Mouse (Mus musculus): ENCODE results near the gene Fam57a.

Fam57a gene

DNA sequence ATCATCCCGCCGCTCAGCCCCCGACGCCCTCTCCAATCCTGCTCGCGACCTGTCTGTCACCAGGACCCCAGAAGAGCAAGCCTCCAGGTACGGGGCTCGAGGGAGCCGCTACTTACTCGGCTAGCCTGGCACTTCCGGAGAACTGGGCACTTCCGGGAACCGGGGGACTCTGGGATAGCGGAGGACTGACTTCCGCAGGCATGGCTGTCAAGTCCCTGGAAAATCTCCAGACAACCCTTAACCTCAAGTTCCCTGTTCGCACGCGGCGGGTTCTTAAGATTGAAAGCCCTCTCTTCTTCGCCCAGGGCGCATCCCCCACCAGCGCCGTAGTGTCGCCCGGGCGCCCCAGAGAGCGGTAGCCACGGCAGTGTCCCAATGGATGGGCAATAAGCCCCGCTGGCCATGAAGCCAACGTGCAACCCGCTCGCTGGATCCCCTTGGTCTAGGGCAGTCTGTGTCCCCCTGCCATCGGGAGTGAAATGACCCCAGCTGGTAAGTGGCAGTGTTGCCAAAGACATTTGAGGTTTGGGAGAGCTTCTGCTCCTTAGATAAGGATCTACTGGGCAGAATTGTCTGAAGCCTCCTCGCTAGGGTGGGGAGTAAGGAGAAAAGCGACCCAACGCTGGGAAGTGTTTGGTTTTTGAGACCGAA is at the start of gene Fam57a, which contains the start of gene Vps53:
Gene Fam57a (plus strand): TSS at position 177 of the 651 bp plus-strand sequence.
Gene Vps53 (minus strand): TSS at position 153 of the 651 bp plus-strand sequence.
- peak; percentile 90 to 92 for DNase-seq (ENCODE audit: low spot score in 2 of 2)

DNA sequence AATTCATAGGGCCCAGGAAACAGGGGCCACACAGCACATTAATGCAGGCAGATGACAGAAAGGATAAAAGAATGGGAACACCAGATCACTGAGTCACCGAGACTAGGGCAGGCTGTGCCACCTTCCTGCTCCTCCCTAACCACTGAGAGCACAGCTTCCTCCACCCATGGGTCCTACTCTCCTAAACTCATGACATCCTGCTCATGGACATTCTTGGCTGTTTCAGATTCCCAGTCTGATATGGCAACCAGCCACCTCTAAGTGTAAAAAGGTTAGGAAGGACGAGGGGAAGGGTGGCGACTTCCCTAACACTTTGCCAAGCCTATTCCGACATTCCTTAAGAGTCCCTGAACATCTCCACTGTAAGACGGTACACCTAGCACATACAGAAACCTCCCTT is 48.6 kb upstream of the Fam57a start:
- DNase-seq (ENCODE audit: low spot score in 2 of 2), result no peak

DNA sequence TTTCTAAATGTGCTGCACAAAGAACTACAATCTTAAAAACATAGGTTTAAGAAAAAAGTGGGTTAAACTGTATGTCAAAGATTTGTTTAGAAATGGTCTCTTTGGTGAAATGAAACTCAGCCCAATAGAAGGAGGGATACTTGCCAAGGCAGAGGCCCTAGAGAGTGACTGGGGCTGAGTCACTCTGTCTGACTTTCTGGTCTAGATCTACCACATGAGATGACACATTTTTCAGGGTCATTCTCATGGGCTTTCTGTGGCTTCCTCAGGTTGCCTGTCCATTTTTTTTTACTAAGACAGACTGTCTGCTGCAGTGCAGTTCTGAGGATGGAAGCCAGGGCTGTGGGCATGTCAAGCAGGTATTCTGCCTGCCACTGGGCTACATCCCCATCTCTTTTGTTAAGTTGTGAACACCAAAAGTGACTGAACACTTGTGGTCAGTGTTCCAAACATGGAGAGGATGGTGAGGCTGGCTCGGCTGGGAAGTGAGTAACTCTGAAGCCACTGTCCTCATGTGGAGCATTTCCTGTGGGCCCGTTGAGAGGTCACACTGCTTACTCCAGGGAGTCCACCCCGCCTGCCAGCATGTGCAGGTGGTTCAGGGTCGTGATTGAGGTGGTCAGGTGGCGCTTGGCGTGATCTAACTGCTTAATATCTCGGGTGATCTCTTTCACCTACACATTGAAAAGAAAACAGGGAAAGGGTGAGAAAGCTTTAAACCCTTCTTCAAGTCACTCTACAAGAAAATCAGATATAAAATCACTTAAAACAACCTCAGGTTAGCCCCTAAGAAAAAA is 43.6 kb upstream of the Fam57a start:
- DNase-seq (ENCODE audit: low spot score in 2 of 2), result no peak

DNA sequence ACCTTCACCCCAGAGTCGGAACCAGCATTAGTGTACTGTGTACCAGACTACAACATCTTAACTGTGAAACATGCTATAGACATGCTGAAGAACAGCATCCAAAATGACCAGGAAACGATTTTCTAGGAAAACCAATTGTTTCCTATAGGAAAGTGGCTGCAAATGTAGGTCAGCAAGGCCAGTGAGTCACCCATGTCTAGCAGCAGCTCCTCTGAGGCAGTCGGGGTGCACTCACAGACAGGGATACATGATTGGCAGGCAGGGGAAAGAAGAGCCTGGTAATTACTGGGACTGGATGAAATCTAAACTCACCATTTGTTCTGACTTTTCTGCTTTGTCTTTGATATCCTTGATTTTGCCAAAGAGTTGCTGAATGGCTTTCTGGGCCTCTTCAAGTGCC is 41.5 kb upstream of the Fam57a start:
- DNase-seq (ENCODE audit: low spot score in 2 of 2), result no peak

DNA sequence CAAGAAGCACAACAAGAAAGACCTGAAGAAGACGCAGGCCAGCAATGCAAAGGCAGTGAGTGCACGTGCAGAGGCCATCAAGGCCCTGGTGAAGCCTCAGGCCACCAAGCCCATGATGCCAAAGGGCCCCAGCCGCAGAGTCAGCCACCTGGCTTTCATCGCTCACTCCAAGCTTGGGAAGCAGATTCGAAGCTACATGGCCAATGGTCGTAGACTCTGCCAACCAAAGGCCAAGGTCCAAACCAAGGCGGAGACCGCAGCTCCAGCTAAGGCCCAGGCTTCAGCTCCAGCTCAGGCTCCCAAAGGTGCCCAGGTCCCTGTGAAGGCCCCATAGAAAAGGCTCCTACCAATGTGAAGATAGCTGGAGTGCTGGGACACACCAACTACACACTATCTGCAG is 35.1 kb upstream of the Fam57a start:
- DNase-seq (ENCODE audit: low spot score in 2 of 2), result no peak

DNA sequence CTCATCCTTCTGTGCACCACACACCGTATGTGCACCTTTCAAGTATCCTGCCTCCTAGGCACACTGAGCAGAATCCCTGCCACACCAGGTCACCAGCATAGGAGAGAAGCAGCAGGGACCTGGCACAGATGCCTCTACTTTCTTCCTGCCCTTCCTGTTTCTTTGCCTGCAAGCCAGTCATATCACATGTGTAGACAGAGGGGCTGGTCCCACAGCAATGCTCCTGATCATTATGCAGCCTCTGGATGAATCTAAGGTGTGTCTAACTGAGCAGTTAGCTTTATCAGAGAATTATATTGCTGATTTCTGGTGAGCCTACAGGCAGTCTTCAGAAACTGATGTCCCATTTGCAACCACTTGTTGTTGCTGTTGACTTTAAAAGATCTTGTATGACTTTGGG is 34.3 kb upstream of the Fam57a start:
- no peak for DNase-seq (ENCODE audit: low spot score in 2 of 2)

DNA sequence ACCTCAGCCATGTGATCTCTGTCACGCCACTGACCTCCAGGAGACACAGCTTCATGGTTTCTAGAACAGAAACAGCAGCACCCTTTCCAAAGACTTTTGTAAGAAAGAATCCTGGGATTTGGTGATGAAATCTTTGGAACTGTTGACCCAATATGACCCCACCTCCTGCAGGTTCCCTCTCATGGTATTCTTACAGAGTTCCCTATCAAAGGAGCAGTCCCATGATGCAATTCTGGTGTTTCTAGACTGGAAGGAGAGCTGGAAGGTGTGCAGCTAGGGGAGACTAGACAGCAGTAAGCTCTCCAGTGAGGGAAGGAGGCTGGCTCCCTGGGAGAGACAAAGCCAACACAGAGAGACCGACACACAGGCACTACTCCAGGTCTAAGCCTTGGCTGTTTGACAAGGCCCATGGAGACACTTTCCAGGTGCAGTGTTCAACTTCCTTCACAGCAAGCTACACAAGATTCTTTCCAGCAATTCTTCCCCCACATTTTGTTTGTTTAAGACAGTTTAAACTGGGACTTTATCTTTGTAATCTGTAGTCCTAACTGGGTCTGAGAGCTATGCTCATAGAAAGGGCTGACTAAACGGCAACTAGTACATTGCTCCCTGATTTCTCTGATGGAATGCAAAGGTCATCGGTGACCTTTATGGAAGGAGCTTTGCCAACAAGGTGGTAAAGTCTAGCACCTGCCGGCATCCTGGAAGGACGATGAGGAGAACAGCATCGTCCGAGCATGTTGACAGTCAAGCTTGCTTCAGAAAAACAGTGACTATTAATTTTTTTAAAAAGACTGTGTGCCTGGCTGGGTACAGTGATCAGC is 33.1 kb upstream of the Fam57a start:
- no peak for DNase-seq (ENCODE audit: low spot score in 2 of 2)

DNA sequence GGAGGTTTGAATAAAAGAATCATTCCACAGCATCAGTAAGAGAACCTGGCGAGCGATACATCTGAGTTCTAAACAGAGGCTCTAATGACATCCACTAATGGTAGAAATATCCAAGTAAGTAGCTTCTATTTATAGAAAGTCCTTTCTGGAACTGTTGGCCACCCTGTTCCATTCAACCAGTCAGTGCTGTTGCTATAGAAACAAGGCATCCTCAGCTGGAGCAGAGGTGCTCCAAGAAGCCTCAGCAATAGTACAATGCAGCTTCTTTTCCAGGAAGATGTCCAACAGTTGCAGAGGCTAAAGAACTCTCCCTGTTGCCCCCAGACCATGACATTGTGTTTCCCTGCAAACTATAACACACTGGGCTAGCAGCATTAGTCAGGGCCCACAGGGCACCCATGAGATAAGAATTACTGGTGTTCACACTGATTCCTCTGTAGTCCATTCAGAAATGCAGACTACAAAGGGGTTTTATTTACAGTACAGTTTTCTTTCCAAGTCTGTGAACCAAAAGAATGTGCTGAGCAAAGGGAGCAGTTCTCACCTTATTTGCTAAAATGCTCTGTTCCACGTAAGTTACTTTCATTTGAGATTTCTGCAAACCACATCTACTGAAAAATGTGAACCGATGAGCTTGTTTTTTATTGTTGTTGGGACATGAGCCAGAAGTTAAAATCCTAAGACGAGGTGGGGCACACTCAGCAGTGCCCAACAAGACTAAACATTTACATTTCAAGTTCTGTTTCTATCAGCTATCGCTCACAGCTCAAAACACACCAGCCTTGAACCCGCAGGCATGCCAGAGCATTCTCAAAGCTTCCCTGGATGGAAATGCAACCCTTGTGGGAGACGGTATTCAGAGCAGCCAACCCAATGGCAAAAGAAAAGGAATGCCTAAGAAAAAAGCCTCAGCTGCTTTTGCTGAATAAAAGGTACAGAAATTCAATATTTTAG is 31.1 kb upstream of the Fam57a start:
- DNase-seq (ENCODE audit: low spot score in 2 of 2), result peak; percentile 24 to 56

DNA sequence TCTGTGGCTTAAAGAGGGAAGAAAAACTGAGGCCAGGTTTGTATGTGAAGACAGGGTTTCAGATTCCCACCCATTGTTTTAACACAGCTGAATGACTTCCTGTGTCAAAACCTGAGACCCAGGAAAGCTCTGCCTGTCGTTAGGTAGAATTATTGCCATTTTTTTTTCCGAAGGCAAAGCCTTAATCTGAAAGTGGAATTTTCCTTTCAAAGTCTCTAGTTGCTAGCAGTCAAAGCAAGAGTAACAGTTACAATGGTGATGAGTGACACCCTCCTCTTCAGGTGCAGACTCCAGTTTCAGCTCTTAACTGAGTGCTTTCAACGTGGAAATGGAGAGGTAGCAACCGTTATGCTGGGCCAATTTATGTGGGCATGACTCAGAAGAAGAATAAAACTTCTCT is 28.5 kb upstream of the Fam57a start:
- no peak for DNase-seq (ENCODE audit: low spot score in 2 of 2)

DNA sequence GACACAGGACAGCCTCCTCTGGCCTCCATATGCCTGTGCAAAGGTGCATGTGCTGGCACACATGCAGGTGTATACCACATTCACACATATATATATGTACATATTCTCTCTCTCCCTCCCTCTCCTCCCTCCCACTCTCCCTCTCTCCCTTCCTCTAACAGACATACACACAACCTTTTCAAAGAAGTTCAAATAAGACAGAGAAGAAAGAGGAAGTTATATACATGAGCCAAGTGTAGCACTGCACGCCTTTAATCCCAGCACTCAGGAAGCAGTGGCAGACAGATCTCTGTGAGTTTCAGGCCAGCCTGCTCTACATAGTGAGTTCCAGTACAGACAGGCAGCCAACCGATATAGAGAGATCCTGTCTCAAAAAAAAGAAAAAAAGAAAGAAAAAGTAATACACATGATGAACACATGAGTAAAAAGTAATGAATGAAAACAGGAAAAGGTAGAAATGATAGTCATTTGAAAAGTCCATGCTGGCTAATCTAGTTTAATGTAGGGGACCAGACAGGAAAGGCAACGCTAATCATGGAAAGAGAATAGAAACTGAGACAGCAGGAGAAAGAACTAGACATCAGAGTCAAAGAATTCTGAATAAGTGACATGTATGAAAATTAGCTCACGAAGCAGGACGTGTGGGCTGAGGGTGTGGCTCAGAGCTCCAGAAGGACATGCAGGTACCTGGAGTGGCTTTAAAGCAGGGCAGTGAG is 26.1 kb upstream of the Fam57a start:
- DNase-seq (ENCODE audit: low spot score in 2 of 2), result no peak

DNA sequence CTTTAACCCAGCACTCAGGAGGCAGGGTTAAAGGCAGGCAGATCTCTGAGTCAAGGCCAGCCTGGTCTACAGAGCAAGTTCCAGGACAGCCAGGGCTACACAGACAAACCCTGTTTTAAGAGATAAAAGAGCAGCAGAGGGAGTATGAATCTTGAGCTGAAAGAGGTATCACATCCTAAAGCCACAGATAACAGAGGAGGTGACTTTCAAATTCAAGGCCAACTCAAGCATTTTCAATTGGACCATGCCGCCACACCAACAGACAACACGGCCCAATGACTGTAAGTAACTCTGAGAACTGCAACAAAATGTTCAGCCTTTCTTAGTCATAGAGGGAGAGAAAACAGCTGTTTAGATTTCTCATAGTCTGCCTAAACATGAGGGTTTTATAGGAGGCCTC is 25.3 kb upstream of the Fam57a start:
- DNase-seq (ENCODE audit: low spot score in 2 of 2), result no peak

DNA sequence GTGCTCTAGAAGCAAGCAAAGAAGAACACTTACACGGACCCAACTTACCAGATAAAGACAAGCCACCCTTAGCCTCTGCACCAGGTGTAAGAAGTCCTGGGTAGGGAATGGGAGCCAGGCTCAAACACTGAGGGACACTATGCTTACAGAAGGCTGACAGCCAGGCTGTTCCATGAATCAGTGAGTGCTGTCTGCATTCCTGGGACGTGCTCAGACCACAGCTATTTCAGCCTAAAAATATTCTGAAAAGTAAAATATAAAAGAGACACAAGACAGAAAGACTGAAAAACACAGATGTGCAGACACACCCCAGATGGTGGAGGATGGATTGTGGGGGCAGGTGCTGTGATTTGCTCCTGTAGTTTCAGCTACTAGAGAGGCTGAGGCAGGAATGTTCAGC is 24.6 kb upstream of the Fam57a start:
- no peak for DNase-seq (ENCODE audit: low spot score in 2 of 2)

DNA sequence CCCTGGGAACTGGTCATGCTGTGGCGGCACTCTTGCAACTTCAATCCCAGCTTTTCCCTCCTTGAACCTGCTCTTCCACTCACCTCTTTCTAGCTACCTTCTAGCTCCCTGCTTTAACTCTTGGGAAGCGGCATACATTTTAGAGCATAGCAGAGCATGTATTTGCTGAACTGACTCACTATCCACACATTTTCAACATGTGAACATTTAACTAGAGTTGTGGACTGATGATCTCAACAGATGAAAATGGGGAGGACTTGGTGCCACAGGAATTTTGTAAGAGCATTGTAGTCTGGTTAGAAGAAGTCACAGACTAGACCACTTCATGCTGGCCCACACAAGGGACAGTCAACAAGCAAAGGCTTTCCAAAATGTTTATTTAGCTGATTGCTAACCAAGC is 21.1 kb upstream of the Fam57a start:
- no peak for DNase-seq (ENCODE audit: low spot score in 2 of 2)

DNA sequence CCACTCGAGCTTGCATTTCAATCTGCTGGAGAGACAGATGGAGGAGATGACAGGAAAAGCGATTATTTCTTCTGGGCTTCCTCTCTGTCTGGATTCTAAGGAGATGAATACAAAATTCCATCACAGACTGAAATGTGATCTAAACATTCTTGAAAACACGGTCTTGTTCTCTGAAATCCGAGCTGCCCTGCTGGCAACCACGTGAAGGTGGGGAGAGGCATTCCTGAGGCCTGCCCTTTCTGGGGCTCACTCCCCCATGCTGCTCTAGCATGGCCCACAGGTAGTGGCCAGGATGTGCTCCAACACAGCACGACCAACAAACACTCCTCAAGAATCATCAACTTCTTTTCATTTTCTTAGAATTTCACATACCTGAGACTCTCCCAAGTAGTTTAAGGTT is 19.2 kb upstream of the Fam57a start:
- DNase-seq (ENCODE audit: low spot score in 2 of 2), result no peak

DNA sequence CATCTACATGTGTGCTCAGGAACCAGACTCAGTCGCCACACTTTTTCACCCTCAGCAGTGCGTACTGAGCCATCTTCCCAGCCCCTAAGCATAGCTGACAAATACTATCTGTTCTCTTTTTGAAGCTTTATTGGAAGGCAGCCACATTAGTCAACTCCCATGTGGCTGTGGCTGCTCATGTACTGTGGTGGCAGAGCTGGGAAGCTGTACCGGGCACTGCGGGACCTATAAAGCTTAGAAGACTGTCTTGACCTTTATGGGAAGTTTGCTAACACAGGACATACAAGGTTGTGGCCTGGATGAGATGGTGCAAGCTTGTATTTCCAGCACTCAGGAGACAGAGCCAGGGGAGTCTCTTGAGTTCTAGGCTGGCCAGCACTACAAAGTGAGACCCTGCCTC is 12.8 kb upstream of the Fam57a start:
- no peak for DNase-seq (ENCODE audit: low spot score in 2 of 2)

DNA sequence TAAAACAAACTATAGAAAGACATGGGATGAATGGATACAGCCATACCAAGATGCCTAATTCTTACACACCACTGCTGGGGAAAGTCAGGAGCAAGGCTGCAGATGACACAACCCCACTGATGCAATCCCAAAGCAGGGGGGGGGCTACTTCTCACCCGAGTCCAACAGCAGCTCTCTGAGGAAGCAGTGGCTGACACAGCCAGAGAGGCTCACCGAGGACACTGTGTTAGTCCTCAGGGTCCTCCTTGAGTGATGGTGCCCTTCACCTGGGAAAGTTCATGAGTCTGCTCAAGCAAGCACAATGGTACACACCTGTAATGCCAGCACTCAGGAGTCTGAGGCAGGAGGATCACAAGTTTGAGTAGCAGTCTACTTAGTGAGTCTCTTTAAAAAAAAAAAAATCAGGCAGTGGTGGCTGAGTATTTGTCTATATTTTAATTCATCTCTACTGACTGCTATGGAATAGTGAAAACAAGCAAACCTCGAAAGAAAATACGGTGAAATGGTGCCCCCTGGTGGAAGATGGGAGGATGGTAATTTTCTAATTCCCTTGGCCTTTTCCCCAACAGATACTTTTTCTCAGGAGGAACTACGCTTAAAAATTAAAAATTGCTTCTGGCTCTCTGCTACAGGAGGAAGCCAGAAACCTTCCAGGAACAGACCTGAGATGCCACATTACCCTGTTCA is 12.2 kb upstream of the Fam57a start:
- DNase-seq (ENCODE audit: low spot score in 2 of 2), result peak; percentile 75 to 80

DNA sequence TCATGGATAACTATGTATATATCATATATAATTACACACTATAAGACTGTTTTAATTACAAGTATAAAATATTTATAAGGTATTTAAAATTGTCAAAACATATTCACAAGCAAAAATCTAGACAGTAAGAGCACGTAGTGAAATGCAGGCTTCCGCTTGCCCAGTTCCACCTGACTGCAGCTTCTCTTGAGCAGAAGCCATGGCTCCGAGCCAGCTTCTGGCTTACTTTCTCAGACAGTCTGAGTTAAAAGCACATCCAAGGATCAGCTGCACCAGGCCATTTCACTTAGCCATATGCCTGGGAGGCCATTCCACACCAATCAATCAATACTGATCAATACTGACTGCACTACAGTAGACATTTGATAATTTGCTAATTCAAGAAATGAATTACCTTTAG is 10.5 kb upstream of the Fam57a start:
- DNase-seq (ENCODE audit: low spot score in 2 of 2), result peak; percentile 38 to 44

DNA sequence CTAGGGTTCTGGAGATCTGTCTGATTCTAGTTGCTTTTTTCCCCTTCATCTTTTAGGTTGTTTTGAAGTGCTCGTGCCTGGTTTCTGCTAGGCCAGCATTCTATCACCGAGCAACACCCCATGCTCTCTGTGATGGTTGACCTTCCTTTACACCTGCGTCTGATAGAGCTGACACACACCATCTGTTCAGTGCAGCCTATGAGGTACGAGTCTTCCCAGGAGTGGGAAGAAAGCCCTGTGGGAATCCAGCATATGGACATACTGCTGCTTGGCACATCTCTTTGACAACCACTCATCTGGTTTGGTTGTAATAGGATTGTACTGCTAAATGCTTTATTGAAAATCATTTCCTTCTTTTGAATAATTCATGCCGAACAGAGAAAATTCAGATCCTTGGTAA is 9.3 kb upstream of the Fam57a start:
- DNase-seq (ENCODE audit: low spot score in 2 of 2), result no peak

DNA sequence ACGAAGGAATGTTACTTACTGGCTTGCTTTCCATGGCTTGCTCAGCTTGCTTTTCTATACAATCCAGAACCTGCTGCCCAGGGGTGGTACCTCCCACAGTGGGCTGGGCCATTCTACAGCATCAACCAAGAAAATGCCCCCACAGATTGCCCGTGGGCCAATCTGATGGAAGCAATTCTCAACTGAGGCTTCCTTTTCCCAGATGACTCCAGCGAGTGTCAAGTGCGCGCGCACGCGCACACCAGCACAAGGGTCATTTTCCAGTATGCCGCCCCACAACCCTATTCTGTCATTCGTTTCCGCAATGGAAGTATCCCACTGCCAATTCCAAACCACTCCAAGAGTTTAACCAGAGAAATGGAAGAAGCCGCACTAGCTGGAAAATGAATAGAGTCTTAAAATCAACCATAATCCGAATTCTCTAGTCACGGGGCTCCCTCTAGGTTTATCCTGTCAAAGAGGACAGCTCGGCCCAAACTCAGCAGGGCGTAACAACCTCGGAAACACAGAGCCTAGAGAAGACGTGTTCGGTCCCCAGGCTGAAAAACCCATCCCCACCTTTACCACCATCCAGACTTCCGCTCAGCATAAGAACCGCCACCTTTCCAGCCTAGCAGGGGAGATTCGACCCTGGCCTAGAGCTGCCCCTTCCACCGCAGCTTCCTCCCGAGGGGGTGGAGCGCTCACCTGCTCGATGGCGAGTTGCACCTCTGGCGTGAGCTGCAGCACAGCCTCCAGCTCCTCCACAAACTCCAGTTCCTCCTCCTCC is 561 bp upstream of the Fam57a start:
- peak; percentile 67 to 71 for DNase-seq (ENCODE audit: low spot score in 2 of 2)

Measured in right cerebral cortex, postnatal 10 days (tissue).